Mouse (Mus musculus) embryonic facial prominence, embryonic 12.5 days (tissue): ENCODE measurements around the gene Gna15. TPM values are rescaled to one million over a fixed set of nuclear protein-coding genes. Genes with fewer than 3 reads are reported as not detected.
A peak's percentile ranks its signal among the peaks of the same experiment; 100 is the strongest.

ENCODE experiments used
- ATAC-seq: fragments of 200-750 bp; cut with Nextera tagmentation; 2 replicates; pipeline ENCODE4 v1.8.0; 2017; ENCODE audit not compliant: insufficient number of reproducible peaks, insufficient read depth, low FRiP score, low TSS enrichment
- H3K27ac ChIP-seq: fragments of 300-500 bp; sonication (generic); 2 replicates; pipeline ENCODE4 v1.5.1; 2016; ENCODE audit warnings: mild to moderate bottlenecking
- H3K27me3 ChIP-seq: fragments of 300-500 bp; sonication (generic); 2 replicates; pipeline ENCODE4 v1.6.1; 2016; ENCODE audit warnings: mild to moderate bottlenecking, moderate library complexity
- H3K36me3 ChIP-seq: fragments of 300-500 bp; sonication (generic); 2 replicates; pipeline ENCODE4 v1.6.1; 2016; ENCODE audit warnings: mild to moderate bottlenecking
- H3K4me1 ChIP-seq: fragments of 300-500 bp; sonication (generic); 2 replicates; pipeline ENCODE4 v1.6.1; 2016
- H3K4me2 ChIP-seq: fragments of 300-500 bp; sonication (generic); replicated peaks from 2 replicates; pipeline ENCODE4 v1.6.1; 2016; ENCODE audit warnings: mild to moderate bottlenecking, moderate library complexity
- H3K4me3 ChIP-seq: fragments of 300-500 bp; sonication (generic); 2 replicates; pipeline ENCODE4 v1.5.1; 2016; ENCODE audit warnings: mild to moderate bottlenecking
- H3K9ac ChIP-seq: fragments of 300-500 bp; sonication (generic); 2 replicates; pipeline ENCODE4 v1.6.1; 2016; ENCODE audit warnings: mild to moderate bottlenecking, moderate library complexity
- H3K9me3 ChIP-seq: fragments of 300-500 bp; sonication (generic); 2 replicates; pipeline ENCODE4 v1.6.1; 2016; ENCODE audit warnings: mild to moderate bottlenecking, moderate library complexity
- WGBS: fragments of 180-500 bp; shearing (Covaris S2); methylation state at CpG from one replicate; pipeline ENCODE4 v1.1.7; 2016; 5-methylcytosine and 5-hydroxymethylcytosine counted together
- polyA plus RNA-seq: library from polyadenylated mRNA; unstranded; fragments of >200 nt; fragmentation: Nextera tagmentation; extraction: Ambion mirVana; gene quantifications from 2 replicates; pipeline ENCODE4 v1.2.1, GENCODE M21; 2016

Gna15 gene
- polyA plus RNA-seq, 1 experiment from 2014 or later: 0.86 TPM

- Histone ChIP-seq H3K4me1 (peaks cover 7% of the 10 kb centered on the region), H3K9me3 (no peaks in the 10 kb centered on the region), H3K27me3 (peaks cover 61% of the 10 kb centered on the region), H3K36me3 (no peaks in the 10 kb centered on the region), H3K9ac (no peak overlapping the region), H3K4me2 (no peak overlapping the region), H3K4me3 (no peak overlapping the region), H3K27ac (no peak overlapping the region)
- 83% methylated on average over 10 of the region's 10 CpGs for WGBS
- no peak for ATAC-seq
Observed at GRCm38 (mm10) chr10:81474461-81474860, 49.6 kb downstream of the Gna15 start.

- Histone ChIP-seq H3K27me3 (peaks cover 65% of the 10 kb centered on the region), H3K36me3 (no peaks in the 10 kb centered on the region), H3K27ac (no peak overlapping the region), H3K9me3 (no peaks in the 10 kb centered on the region), H3K4me2 (peak overlapping the region; percentile 35), H3K4me1 (peaks cover 7% of the 10 kb centered on the region), H3K9ac (no peak overlapping the region), H3K4me3 (peak overlapping the region; percentile 10; the same call in 1 of the 2 replicates)
- WGBS: 1% methylated on average over 22 of the region's 22 CpGs
- no peak for ATAC-seq
Observed at GRCm38 (mm10) chr10:81473003-81473451, 51.0 kb downstream of the Gna15 start.

GRCm38 (mm10) chr10:81472403-81473002, 51.5 kb downstream of the Gna15 start:
- no peak for ATAC-seq
- WGBS: 6% methylated on average over 16 of the region's 18 CpGs
- peaks cover 70% of the 10 kb centered on the region for H3K27me3 ChIP-seq
- no peak overlapping the region for H3K9ac ChIP-seq
- no peaks in the 10 kb centered on the region for H3K9me3 ChIP-seq
- H3K4me1 ChIP-seq: peaks cover 7% of the 10 kb centered on the region
- H3K4me2 ChIP-seq: peak overlapping the region; percentile 35
- H3K4me3 ChIP-seq: peak overlapping the region; percentile 10; the same call in 1 of the 2 replicates
- no peaks in the 10 kb centered on the region for H3K36me3 ChIP-seq
- no peak overlapping the region for H3K27ac ChIP-seq

GRCm38 (mm10) chr10:81470454-81470853, 53.6 kb downstream of the Gna15 start:
- Histone ChIP-seq H3K4me3 (no peak overlapping the region), H3K9me3 (no peaks in the 10 kb centered on the region), H3K9ac (no peak overlapping the region), H3K4me1 (peaks cover 7% of the 10 kb centered on the region), H3K36me3 (no peaks in the 10 kb centered on the region), H3K27me3 (peaks cover 78% of the 10 kb centered on the region), H3K27ac (no peak overlapping the region), H3K4me2 (no peak overlapping the region)
- ATAC-seq: no peak
- WGBS: 52% methylated on average over 18 of the region's 18 CpGs

- peaks cover 14% of the 10 kb centered on the region for H3K4me1 ChIP-seq
- H3K4me2 ChIP-seq: no peak overlapping the region
- no peak overlapping the region for H3K27ac ChIP-seq
- no peak for ATAC-seq
- no peak overlapping the region for H3K4me3 ChIP-seq
- H3K27me3 ChIP-seq: peaks cover 80% of the 10 kb centered on the region
- no peaks in the 10 kb centered on the region for H3K36me3 ChIP-seq
- H3K9ac ChIP-seq: no peak overlapping the region
- no peaks in the 10 kb centered on the region for H3K9me3 ChIP-seq
- WGBS: 88% methylated on average over 5 of the region's 5 CpGs
Observed at GRCm38 (mm10) chr10:81469253-81469652, 54.8 kb downstream of the Gna15 start.

- Histone ChIP-seq H3K27ac (no peak overlapping the region), H3K36me3 (no peaks in the 10 kb centered on the region), H3K9ac (no peak overlapping the region), H3K4me3 (no peak overlapping the region), H3K27me3 (peaks cover 80% of the 10 kb centered on the region), H3K4me1 (peaks cover 11% of the 10 kb centered on the region), H3K9me3 (no peaks in the 10 kb centered on the region), H3K4me2 (no peak overlapping the region)
- 86% methylated on average over 16 of the region's 16 CpGs for WGBS
- ATAC-seq: no peak
Observed at GRCm38 (mm10) chr10:81467670-81468235, 56.3 kb downstream of the Gna15 start.

- Histone ChIP-seq H3K4me1 (0 out of 2 replicates have a peak, but pooled peaks cover 9% of the 10 kb centered on the region), H3K27ac (no peak overlapping the region), H3K9me3 (no peaks in the 10 kb centered on the region), H3K9ac (no peak overlapping the region), H3K4me3 (no peak overlapping the region), H3K27me3 (peaks cover 80% of the 10 kb centered on the region), H3K4me2 (no peak overlapping the region), H3K36me3 (no peaks in the 10 kb centered on the region)
- no peak for ATAC-seq
- WGBS: 64% methylated on average over 14 of the region's 14 CpGs
Observed at GRCm38 (mm10) chr10:81466881-81467280, 57.1 kb downstream of the Gna15 start.

GRCm38 (mm10) chr10:81466066-81466465, 58.0 kb downstream of the Gna15 start:
- H3K36me3 ChIP-seq: no peaks in the 10 kb centered on the region
- H3K4me2 ChIP-seq: no peak overlapping the region
- no peak overlapping the region for H3K27ac ChIP-seq
- 85% methylated on average over 2 of the region's 2 CpGs for WGBS
- no peak for ATAC-seq
- H3K9me3 ChIP-seq: no peaks in the 10 kb centered on the region
- no peak overlapping the region for H3K4me3 ChIP-seq
- H3K4me1 ChIP-seq: 0 out of 2 replicates have a peak, but pooled peaks cover 9% of the 10 kb centered on the region
- H3K27me3 ChIP-seq: peaks cover 82% of the 10 kb centered on the region
- H3K9ac ChIP-seq: no peak overlapping the region

- WGBS: 2% methylated on average over 5 of the region's 5 CpGs
- no peaks in the 10 kb centered on the region for H3K36me3 ChIP-seq
- no peak overlapping the region for H3K4me2 ChIP-seq
- H3K9me3 ChIP-seq: no peaks in the 10 kb centered on the region
- peaks cover 82% of the 10 kb centered on the region for H3K27me3 ChIP-seq
- no peak overlapping the region for H3K27ac ChIP-seq
- H3K9ac ChIP-seq: no peak overlapping the region
- no peak overlapping the region for H3K4me3 ChIP-seq
- ATAC-seq: no peak; the same call in 1 of the 2 replicates
- H3K4me1 ChIP-seq: 0 out of 2 replicates have a peak, but pooled peaks cover 9% of the 10 kb centered on the region
Observed at GRCm38 (mm10) chr10:81465265-81465645, 58.8 kb downstream of the Gna15 start.

- H3K4me2 ChIP-seq: peak overlapping the region; percentile 44
- no peak overlapping the region for H3K9ac ChIP-seq
- 0 out of 2 replicates have a peak, but pooled peaks cover 9% of the 10 kb centered on the region for H3K4me1 ChIP-seq
- H3K9me3 ChIP-seq: no peaks in the 10 kb centered on the region
- ATAC-seq: peak; percentile 61; the same call in 1 of the 2 replicates
- H3K36me3 ChIP-seq: no peaks in the 10 kb centered on the region
- H3K27ac ChIP-seq: no peak overlapping the region
- H3K27me3 ChIP-seq: peaks cover 85% of the 10 kb centered on the region
- WGBS: 4% methylated on average over 33 of the region's 33 CpGs
- peak overlapping the region; percentile 33 for H3K4me3 ChIP-seq
Observed at GRCm38 (mm10) chr10:81464405-81465264, 59.4 kb downstream of the Gna15 start.

- Histone ChIP-seq H3K27me3 (peaks cover 96% of the 10 kb centered on the region), H3K4me3 (no peak overlapping the region), H3K27ac (no peak overlapping the region), H3K36me3 (no peaks in the 10 kb centered on the region), H3K9me3 (no peaks in the 10 kb centered on the region), H3K9ac (no peak overlapping the region), H3K4me2 (no peak overlapping the region), H3K4me1 (0 out of 2 replicates have a peak, but pooled peaks cover 9% of the 10 kb centered on the region)
- no peak for ATAC-seq
- WGBS: 59% methylated on average over 4 of the region's 4 CpGs
Observed at GRCm38 (mm10) chr10:81463531-81463930, 60.5 kb downstream of the Gna15 start.
